Mouse (Mus musculus) cerebellum, adult 8-10 months (tissue): ENCODE measurements around the gene Gdf11.

Experiments used
- DNase-seq: peaks from one replicate; pipeline ENCODE4 v3.0.0; 2022

The Gdf11 gene

DNA sequence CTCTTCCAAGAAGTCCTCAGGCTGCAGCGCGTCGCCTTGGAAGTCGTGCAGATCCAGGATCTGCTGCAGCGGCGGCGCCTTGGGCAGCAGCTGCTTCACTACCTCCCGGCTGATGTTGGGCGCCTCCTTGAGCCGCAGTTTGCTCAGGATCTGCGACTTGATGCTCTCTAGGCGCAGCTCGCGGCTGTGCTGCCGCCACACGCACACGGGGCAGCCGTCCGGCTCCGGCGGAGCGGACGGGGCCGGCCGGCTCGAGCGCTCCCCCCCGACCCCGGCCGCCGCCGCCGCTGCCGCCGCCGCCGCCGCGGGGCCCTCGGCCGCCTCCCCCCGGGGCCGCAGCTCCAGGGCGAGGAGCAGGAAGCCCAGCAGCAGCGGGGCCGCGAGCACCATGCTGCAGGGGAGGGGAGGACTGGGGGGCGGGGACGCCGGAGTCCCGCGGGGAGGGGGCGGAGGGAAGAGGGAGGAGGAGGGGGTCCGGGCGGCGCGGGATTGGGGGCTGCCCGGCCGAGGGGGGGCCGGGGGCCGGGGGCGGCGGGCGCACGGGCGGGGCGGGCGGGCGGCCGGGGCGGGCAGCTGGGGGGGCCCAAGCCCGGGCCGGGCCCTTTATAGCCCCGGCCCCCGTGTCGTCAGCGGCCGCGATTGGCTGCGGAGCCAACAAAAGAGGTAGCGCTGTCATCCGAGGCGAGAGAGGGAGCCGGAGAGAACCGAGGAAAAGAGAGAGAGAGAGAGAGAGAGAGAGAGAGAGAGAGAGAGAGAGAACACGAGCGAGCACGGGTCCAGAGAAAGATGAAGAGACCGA lies at the start of gene Gdf11:
Gdf11 (minus strand) TSS at position 423 of the 799 bp plus-strand sequence.
- no peak for DNase-seq

DNA sequence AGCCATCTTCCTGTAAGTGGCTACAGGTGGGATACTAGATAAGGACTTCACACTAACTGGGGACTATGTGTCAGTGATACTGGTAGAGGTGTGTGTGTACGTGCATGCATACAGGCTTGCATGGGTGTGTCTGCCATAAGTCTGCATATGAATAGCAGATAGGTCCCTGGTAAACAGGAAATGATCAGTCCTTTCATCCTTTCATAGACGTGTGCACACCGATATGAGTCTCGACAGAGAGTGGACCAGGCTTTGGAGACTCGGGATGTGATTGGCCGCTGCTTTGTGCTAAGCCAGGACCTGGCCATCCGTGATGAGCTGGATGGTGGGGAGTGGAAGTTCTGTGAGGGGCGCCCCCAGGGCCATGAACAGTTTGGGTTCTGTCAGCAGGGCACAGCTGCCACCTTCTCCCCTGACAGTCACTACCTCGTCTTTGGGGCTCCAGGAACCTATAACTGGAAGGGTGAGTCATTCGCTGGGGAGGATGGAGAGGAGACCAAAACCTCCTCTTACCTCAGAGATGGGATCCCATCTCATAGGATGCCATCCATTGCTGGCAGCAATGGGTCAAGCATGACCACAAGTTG lies 49.0 kb upstream of the Gdf11 start:
- no peak for DNase-seq

DNA sequence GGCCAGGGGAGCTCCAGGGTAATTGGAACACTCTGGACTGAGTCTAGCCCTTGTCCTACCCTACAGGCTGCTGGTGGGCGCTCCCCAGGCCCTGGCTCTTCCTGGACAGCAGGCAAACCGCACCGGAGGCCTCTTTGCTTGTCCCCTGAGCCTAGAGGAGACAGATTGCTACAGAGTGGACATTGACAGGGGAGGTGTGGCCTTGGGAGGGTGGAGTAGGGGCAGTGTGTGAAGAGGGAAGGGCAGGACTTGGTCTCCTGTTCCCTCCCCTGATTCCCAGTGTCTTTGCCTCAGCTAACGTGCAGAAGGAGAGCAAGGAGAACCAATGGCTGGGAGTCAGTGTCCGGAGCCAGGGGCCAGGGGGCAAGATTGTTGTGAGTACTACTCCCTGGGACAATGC lies 47.5 kb upstream of the Gdf11 start:
- no peak for DNase-seq

DNA sequence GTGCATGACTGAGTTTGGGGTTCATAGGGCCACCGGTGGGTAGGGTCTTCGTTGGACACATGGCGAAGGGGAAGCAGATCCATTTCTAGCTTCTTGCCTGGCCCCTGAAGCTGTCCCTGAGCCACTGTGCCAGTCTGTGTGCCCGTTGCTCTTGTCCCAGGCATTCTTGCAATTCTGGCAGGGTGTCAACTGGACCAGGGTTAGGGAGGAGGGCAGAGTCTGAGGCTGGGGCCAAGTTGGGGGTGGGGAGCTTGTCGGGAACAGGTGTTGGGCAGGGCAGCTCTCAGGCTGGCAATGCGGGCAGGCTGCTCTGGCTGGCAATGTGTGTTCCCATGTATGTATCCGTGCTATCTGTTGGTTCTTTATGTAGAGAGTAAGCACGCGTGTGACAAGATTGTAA lies 46.9 kb upstream of the Gdf11 start:
- peak; percentile 91 for DNase-seq

DNA sequence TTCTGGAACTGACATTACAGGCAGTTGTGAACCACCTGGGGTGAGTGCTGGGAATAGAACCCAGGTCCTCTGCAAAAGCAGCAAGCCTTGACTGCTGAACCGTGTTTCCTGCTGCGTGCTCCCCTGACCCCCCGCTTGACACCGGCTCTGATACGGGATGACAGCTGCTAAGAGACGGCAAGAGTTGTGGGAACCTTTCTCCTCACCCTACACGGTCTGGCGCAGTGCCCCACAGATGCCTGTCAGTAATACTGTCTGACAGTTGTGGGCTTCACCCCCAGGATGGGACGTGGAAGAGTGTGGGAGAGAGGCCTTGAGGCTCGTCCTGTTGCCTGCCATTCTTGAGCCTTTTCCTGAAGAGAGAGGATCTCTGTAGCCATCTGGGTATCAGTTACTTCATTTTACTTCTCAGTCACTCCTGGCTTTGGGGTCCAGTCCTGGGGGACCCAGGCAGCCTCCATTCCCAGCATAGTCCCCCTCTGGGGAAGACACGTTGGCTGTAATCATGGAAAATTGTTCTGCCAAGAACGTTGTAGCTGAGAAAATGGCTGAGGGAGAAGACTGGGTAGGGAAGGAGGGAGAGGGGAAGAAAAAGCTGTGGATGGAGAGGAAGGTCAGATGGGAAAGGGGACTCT lies 46.4 kb upstream of the Gdf11 start:
- DNase-seq, result no peak

DNA sequence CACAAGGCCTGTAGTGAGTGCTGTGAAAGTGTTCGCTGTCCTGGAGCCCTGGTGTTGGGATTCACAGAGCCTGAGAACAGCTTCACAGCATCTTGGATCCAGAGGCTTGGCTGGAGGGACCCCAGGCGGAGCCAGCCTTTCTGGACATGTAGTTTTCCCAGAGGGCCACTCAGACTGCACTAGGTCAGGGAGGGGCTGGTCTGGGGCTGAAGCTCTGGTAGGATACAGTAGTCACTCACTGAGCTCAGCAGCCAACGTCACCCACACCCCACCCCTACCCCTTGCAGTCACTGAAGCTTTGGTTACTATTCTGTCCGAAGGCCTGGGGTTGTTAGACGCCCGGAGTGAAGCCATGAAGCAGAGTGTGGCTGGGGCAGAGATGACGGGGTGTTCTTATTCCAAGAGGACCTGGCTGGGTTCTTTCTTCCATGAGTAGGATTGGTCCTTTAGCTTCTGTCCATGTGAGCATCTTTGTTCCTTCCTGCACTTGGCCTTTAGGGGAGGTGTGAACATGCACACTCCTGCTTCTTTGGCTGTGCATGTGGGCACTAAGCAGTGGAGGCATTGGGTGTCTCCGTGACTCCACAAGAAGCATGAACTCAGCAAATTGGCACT lies 44.4 kb upstream of the Gdf11 start:
- DNase-seq, result no peak

DNA sequence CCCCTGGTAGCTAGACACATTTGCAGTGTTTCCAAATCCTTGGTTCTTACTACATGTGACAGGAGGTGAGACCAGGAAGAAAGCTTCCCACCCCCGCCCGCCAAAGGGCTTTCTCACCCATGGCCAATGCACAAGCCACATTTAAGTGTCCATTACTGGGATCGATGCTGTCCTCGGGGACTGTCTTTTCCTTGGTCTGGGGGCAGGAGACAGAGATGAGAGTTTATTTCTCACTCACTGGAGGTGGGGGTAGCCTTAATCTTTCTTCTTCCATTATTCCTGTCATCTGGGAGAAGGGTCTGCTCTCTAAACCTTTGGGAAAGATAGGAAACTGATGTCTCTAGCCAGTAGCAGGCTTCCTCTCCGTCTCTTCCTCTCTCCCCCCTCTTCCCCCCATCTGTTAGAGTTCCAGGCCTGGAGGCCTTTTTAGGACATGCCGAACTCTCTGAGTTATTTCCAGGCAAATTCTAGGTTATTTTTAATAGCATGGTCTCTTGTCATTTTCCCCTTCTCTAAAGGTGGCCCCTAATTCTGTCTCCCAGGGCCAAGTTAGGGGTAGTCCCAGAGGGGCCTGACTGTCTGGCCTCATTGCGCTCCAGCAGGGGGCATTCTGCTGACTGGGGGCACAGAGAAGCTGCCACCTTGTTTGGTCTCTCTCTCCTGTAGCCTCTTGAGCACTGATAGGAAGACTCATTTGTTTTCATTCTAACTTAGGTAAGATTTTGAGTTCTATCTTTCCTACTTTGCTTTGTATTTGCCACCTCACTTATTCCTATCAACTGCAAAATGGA lies 43.7 kb upstream of the Gdf11 start:
- DNase-seq, result no peak

DNA sequence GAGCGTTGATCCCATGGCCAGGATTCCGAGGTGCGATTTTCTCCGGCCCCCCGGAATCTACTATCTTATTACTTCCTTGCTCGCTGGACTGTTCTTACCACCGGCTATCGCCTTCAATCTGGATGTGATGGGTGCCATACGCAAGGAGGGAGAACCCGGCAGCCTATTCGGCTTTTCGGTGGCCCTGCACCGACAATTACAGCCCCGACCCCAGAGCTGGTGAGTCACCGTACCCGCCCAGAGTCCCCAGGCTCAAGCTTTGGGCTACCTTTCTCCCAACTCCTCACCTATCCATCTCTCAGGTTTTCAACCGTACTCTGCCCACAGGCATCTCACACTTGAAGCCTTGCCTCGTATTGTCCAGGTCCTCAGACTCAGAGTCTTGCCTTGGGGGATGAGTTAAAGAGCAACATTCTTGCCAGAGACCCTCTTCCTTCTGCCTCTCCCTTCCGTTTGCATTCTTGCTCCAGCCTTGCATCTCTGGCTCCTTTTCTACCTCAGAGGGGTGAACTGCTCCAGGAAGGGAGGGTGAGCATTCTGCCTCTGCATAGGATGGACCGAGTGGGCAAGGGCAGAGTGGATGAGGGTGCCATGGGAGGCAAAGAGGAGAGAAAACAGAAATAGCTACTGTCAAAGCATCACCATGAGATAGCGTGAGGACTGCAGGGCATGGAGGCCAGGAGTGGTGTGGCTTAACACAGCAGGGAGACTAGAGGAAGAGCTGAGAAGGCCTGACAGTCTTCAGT lies 42.6 kb upstream of the Gdf11 start:
- DNase-seq, result no peak

DNA sequence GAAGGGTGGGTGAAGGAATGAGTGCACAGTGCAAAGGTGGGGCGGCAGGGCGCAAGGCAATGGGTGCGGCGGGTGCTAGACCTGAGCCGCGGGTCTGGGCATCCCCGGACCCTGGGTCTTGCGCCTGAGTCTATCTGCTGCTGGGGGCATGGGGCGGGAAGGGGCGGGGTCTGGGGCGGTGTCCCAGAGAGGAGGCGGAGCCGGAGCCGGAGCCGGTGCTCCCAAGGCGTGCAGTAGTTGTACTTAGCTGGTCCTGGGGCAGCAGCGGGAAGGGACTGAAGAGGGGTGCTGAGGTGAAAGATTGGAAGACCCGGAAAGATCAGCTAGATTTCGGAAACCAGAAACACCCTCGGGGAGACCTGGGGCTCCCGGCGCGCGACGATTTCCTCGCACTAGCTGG lies 42.1 kb upstream of the Gdf11 start, which contains the start of gene Itga7:
Itga7 (plus strand) TSS at position 245 of the 400 bp plus-strand sequence.
- DNase-seq, result no peak

DNA sequence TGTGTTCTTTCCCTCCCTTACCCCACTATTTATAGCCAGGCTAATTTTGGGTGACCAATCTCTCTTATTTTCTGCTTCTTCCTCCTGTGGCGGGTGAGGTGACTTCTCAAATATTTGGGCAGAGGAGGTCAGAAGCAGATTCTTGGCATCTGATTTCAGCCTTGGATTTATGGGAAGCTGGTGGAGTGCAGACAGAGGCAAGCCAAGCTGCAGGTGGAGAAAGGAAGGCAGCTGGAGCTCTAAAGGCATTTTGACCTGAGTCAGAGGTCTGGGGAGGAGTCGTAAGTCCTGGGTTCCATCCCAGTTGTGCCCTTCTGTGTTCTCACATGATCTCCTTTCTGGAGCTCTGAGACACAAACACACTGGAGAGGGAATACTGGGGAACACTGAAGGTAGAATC lies 39.9 kb upstream of the Gdf11 start:
- DNase-seq, result no peak

DNA sequence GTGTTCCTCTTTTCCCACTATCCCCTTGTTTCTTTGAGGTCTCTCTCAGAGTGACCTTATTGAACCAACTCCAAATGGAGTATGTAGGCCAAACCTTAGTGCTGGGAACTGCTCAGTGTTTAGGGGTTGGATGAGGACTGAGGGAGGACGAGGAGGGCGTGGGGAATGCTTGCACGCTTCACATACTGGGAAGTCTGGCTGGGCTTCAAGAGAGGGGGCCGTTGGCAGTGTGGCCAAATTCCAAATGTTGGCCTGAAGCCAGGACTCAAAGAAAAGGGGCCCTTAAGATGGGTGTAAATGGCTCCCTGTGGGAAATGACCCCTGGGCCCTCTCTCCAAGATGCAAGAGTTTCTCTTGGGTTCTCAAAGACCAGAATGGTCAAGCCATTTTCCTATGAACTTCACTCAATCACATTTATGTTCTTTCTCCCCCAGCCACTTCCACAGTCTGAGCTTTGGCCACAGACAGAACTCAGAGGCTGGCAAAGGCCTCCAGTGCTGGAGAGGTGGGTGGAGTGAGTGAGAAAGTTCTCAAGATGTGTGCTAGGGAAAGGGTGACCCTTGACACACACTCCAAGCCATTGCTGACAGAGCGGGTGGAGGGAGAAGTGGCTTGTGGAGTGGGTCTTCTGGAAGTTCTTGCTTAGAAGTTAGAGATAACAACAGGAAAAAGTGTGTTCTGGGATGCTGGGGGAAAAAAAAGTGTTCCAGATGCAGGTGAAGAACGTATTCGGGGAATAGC lies 38.3 kb upstream of the Gdf11 start:
- DNase-seq, result no peak

DNA sequence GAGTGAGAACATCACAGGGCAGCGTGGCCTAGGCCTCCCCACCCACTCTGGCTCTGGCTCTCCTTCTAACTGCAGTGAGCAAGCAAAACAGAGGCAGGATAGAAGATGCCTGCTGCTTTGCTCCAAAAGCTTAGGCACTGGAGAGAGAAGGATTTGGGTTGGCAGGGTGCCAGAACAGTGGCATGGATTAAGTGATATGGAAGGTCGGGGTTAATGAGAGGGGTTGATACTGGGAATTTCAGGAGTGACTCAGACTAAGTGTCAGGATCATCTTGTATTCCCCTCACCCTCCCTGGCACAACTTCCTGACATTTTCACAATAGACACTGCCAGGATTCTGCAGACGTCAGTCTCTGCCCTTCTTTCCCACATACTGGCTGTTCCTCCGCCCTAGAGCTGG lies 36.8 kb upstream of the Gdf11 start:
- no peak for DNase-seq

DNA sequence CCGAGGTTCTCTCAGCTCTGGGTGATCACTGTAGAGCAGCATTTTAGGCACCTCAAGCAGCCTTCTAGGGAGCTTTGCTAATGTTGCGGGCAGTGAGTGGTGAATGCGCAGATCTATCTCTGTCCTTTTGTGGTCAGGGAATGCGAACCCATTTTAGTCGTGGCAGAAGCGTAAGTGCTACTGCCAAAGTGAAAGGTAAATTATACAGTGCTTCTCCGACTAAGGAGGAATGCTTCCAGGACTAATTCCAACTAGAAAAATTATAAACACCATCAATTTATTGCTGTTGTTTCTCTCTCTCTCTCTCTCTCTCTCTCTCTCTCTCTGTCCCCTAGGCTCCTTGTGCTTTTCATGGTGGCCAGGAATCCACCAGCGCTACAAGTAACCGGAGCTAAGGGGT lies 32.4 kb upstream of the Gdf11 start, which contains the start of gene Bloc1s1:
Bloc1s1 (minus strand) TSS at position 101 of the 400 bp plus-strand sequence.
- DNase-seq, result no peak

DNA sequence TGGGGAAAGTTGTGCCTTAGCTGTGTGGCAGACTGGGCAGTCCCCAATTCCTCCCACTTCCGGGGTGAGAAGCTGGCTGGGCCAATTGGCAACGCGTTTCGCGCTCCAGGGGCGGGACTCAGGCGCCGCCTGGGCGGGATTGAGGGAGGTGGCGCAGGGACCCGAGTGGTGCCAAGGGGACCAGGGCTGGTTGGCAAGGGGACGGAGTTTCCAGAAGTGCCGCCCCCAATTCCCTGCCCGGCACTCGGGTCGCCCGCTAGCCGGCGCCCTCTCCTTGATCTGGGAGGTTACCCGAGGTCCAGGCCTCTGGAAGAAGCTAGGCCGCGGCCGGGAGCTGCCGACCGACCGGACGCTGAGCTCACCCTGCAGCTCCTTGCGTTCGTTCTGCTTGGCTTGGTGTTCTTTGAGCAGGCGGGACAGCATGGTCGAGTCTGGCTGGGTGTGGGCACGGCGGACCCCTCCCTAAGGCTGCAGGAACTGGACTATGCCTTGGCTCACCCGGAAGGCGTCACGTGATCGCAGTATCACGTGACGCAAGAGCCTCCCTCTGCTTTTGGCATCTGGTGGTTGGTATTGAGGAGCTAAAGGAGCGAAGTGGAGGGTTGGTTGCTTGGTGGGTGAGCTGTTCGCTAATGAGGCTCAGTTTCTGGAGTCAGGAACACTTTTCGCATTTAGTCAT lies 31.6 kb upstream of the Gdf11 start:
- DNase-seq, result peak; percentile 94

DNA sequence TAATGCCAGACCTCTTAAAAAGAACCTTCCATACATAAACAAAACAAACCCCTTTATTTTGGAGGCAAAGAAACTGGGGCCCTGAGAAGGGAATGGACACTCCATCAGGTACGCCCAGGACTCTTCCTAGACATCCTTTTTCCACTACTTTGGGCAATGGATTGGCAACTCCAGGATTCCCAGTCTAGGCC lies 31.2 kb upstream of the Gdf11 start, which contains the start of gene Rdh5:
Rdh5 (minus strand) TSS at position 67 of the 191 bp plus-strand sequence.
- DNase-seq, result no peak

DNA sequence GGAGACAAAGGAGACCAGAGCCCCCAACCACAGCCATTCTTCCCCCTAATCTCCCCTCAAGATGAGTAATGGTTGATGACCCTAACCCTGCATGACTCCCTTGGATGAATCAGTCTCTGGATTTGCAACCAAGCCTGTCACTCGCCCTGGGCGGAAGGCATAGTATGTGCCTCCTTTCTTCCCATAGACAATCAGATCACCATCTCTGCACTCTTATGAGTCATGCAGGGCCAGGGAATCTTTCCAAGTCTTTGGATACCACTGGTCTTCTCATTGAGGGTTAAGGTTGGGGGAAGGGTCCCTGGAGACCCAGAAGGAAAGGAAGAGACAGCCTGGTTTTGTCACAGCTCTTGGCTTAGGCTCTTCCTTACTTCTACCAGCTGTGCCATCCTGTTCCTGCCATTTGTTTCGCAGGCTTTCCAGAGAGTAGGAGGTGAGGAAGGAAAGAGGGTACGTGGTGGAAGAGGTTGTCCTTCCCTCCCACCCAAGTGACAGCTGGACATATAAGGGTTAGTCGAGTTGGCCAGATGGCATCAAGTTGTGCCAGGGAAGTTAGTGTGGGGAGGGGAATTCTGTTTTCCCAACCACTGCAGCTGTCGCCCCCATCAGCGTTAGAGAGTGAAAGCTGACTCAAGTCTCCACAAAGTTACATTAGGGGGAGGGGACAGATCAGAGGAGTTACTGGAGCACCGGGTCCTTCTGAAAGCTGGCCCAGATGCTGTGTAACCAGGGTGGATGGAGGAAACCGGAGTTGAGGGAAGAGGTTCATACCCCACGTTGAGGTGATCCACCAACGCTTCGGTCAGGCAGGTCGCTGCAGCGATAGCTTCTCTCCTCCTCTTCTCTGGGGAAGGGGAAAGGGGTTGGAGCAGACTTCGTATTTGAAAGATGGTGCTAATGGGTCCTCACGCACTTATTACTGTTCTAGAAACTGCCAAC lies 30.6 kb upstream of the Gdf11 start:
- DNase-seq, result no peak

DNA sequence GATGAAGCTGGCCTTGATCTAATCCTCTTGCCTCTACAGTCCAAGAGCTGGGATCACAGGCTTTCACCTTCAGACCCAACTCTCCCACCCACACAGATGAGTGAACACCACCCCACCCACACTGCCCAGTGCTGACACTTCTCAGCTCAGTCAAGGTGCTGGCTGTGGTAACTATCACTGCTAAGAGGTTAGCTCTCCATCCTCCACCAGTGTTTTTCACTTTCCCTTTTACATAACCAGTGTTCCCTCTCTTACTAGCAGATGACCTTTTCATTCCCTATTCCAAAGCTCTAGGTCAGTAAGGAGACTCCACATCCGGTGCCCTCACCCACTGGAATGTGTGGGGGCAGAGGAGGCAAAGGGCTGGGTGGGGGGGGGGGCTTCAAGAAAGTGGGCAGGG lies 29.7 kb upstream of the Gdf11 start:
- DNase-seq, result no peak

DNA sequence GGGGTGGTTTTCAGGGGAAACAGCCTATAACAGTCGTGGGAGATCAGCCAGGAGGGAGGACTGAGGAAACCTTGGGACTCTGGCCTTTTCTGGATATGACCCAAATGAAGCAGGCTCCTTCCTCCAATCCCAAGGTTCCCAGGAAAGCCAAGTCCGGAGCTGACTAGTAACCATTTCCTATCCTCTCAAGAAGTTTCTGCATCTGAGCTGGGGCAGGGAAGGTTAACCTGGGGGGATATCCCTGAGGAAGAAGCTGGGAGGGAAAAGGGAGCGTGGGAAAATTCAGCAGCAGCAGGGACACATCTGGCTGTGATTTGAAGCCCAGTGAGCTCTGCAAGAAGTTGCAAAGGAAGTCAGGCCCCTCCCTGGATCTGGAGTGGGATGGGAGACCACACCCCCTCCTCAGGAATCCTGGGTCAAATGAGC lies 29.2 kb upstream of the Gdf11 start:
- no peak for DNase-seq

DNA sequence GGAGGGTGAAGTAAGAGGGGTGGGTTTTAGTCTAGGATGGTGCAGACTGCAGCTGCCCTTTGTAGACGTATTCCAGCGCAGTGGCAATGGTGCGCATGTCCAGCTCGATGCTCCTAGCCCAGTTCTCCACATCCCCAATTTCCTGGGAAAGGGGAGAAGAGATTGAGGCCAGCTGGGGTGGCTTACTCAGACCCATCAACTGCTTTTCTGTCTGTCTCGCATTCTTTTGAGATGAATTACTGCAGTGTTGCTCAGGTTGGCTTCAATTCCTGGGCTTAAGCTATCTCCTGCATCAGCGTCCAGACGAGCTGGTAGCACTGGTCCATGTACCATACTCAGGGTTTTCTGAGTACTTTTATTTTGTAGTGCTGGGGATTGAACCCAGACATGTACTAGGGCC lies 28.4 kb upstream of the Gdf11 start:
- DNase-seq, result no peak

DNA sequence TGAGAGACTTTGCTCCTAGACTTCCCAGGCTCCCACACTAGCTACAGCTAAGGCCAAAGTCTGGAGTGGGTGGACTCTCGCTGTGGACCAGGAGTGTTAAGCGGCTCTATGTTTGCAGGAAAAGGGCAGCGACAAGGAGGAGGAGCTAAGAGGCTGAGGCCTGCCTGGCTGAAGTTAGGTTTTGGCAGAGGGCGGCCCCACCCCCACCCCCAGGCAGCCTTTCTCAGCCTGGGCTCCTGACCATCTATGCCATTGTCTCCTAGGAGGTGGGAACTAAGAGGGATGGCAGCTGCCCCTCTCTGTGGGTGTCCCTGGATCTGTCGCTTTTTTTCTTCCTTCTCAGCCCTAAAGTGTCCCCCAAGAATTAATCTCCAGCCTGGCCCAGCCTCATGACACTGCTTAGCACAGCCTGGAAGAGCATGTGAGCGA lies 27.7 kb upstream of the Gdf11 start:
- DNase-seq, result no peak
